Mouse (Mus musculus) midbrain, embryonic 11.5 days (tissue): ENCODE measurements around the gene Defb25. TPM values are rescaled to one million over a fixed set of nuclear protein-coding genes. Genes with fewer than 3 reads are reported as not detected.
A peak's percentile ranks its signal among the peaks of the same experiment; 100 is the strongest.

ENCODE experiments used
- ATAC-seq: fragments of 200-750 bp; cut with Nextera tagmentation; 2 replicates; pipeline ENCODE4 v1.8.0; 2017; ENCODE audit warnings: moderate TSS enrichment, moderate library complexity; ENCODE audit not compliant: low FRiP score
- DNase-seq: peaks from one replicate; pipeline ENCODE4 v3.0.0; 2015; ENCODE audit warnings: low spot score; ENCODE audit errors: missing footprints
- H3K27ac ChIP-seq: fragments of 300-500 bp; sonication (generic); 2 replicates; pipeline ENCODE4 v1.5.1; 2014; ENCODE audit warnings: low read depth, low read length
- H3K27me3 ChIP-seq: fragments of 300-500 bp; sonication (generic); 2 replicates; pipeline ENCODE4 v1.6.1; 2014; ENCODE audit warnings: mild to moderate bottlenecking, low read length, moderate library complexity, mixed read lengths; ENCODE audit not compliant: control insufficient read depth, insufficient read depth
- H3K36me3 ChIP-seq: fragments of 300-500 bp; sonication (generic); 2 replicates; pipeline ENCODE4 v1.6.1; 2014; ENCODE audit warnings: mild to moderate bottlenecking, low read length, moderate library complexity, mixed read lengths; ENCODE audit not compliant: control insufficient read depth, insufficient read depth
- H3K4me1 ChIP-seq: fragments of 300-500 bp; sonication (generic); 2 replicates; pipeline ENCODE4 v1.6.1; 2014; ENCODE audit warnings: low read length; ENCODE audit not compliant: control insufficient read depth, insufficient read depth
- H3K4me2 ChIP-seq: fragments of 300-500 bp; sonication (generic); 2 replicates; pipeline ENCODE4 v1.6.1; 2014; ENCODE audit warnings: mild to moderate bottlenecking, moderate library complexity
- H3K4me3 ChIP-seq: fragments of 300-500 bp; sonication (generic); 2 replicates; pipeline ENCODE4 v1.5.1; 2014; ENCODE audit warnings: low read depth, low read length
- H3K9ac ChIP-seq: fragments of 300-500 bp; sonication (generic); 2 replicates; pipeline ENCODE4 v1.6.1; 2014; ENCODE audit warnings: low read length
- H3K9me3 ChIP-seq: fragments of 300-500 bp; sonication (generic); 2 replicates; pipeline ENCODE4 v1.6.1; 2016; ENCODE audit warnings: low read length; ENCODE audit not compliant: control insufficient read depth
- WGBS: fragments of 180-500 bp; shearing (Covaris S2); extraction: QIAGEN DNeasy Blood & Tissue Kit; methylation state at CpG from one replicate; pipeline ENCODE4 v1.1.7; 2014; 5-methylcytosine and 5-hydroxymethylcytosine counted together
- polyA plus RNA-seq: library from polyadenylated mRNA; unstranded; fragments of >200 nt; fragmentation: Nextera tagmentation; extraction: Ambion mirVana; gene quantifications from 2 replicates; pipeline ENCODE4 v1.2.1, GENCODE M21; 2014

The Defb25 gene
- polyA plus RNA-seq, 1 experiment from 2014 or later: not detected

DNA sequence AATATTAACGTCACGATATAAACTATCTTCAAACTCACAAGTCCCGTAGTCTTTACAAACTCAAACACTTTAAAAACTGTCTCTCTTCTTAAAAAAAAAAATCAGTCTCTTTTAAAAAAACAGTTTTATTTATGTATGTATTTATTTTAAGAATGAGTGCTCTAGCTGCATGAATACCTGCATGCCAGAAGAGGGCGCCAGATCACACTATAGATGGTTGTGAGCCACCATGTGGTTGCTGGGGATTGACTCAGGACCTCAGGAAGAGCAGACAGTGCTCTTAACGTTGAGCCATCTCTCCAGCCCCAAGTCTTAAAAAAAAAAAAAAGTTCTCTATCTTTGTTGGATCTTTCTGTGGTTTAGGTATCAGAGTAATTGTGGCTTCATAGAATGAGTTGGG lies 5.5 kb downstream of the Defb25 start:
- DNase-seq (no peak), ATAC-seq (no peak)
- no peaks in the 10 kb centered on the region for H3K27me3 ChIP-seq
- no peaks in the 10 kb centered on the region for H3K9me3 ChIP-seq
- 54% methylated on average over 5 of the region's 5 CpGs for WGBS
- no peak overlapping the region for H3K4me2 ChIP-seq
- H3K9ac ChIP-seq: no peak overlapping the region
- H3K4me1 ChIP-seq: no peaks in the 10 kb centered on the region
- no peaks in the 10 kb centered on the region for H3K36me3 ChIP-seq
- no peak overlapping the region for H3K4me3 ChIP-seq
- H3K27ac ChIP-seq: no peak overlapping the region

DNA sequence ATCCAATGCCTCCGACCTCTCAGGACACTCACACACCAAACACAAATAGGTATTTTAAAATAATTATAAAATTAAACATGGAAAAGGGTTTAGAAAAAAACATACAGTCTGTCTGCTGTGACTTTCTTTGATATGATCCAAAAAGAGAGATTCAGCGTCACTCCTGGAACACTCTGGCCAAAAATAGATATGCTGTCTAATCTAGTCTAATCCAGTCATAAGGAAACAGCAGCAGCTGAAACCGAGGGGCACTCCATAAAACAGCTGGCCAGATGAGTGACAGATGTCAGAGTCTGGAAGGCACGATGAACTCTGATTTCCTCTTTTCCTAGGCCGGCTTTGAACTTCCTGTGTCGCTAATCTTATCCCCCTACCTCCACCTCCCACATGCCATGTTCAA lies 6.4 kb downstream of the Defb25 start:
- no peak overlapping the region for H3K27ac ChIP-seq
- no peaks in the 10 kb centered on the region for H3K36me3 ChIP-seq
- WGBS: 85% methylated on average over 6 of the region's 6 CpGs
- no peak for ATAC-seq
- no peak overlapping the region for H3K4me2 ChIP-seq
- DNase-seq: no peak
- no peak overlapping the region for H3K9ac ChIP-seq
- H3K4me3 ChIP-seq: no peak overlapping the region
- H3K9me3 ChIP-seq: no peaks in the 10 kb centered on the region
- H3K27me3 ChIP-seq: no peaks in the 10 kb centered on the region
- H3K4me1 ChIP-seq: no peaks in the 10 kb centered on the region

DNA sequence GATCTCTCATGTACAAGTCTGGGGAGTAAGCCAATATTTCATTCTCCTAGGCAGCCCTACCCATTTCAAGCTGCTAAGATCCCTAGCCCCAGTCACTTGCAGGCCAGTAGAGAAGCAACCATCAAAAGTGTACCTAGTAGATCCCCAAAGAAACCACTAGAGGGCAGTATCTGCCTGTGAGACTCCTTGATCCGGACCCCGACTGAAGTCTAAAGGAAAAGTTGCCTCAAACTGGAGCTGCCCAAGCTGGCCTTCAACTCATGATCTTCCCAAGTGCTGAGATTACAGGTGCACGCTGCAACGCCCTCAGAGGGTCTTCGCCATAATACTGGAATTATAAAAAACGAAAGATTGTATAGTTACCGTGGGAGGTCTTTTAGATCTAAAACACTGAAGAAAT lies 7.3 kb downstream of the Defb25 start:
- ATAC-seq (peak; percentile 64; the same call in 1 of the 2 replicates), DNase-seq (peak; percentile 97)
- 12% methylated on average over 7 of the region's 7 CpGs for WGBS
- Histone ChIP-seq H3K4me1 (no peaks in the 10 kb centered on the region), H3K27ac (no peak overlapping the region), H3K36me3 (no peaks in the 10 kb centered on the region), H3K9me3 (no peaks in the 10 kb centered on the region), H3K27me3 (no peaks in the 10 kb centered on the region), H3K4me3 (no peak overlapping the region), H3K9ac (no peak overlapping the region), H3K4me2 (no peak overlapping the region)

DNA sequence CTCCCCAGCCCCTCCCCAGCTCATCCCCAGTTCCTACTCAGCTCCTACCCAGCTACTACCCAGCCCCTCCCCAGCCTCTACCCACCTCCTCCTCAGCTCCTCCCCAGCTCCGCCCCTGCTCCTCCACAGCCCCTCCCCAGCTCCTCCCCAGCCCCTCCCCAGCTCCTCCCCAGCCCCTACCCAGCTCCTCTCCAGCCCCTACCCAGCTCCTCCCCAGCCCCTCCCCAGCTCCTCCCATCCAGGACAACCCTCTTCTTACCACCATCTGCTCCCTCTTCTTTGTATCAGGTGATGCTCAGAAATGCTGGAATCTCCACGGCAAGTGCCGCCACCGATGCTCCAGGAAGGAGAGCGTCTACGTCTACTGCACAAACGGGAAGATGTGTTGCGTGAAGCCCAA lies 10.7 kb downstream of the Defb25 start:
- Histone ChIP-seq H3K9ac (no peak overlapping the region), H3K36me3 (no peaks in the 10 kb centered on the region), H3K4me2 (no peak overlapping the region), H3K27ac (no peak overlapping the region), H3K4me3 (no peak overlapping the region), H3K9me3 (no peaks in the 10 kb centered on the region), H3K4me1 (no peaks in the 10 kb centered on the region), H3K27me3 (no peaks in the 10 kb centered on the region)
- DNase-seq (no peak), ATAC-seq (no peak)
- 33% methylated on average over 7 of the region's 8 CpGs for WGBS

DNA sequence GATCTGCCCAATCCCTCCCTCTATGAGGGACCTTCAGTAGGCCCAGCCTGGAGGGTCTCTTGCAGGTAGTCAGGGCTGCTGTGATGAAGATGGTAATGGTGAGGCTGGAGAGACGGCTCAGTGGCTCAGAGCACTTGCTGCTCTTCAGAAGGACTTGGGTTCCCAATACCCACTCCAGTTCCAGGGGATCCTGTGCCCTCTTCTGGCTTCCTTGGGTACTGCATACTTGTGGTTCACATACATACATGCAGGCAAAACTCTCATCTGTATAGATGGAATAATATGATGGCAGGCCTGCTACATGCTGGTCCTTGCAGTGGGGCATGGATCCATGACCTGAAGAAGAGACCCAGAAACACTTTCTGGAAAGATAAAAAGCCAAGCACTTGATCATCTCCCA lies 14.1 kb downstream of the Defb25 start:
- Histone ChIP-seq H3K4me3 (no peak overlapping the region), H3K36me3 (no peaks in the 10 kb centered on the region), H3K27ac (no peak overlapping the region), H3K4me2 (no peak overlapping the region), H3K4me1 (no peaks in the 10 kb centered on the region), H3K9ac (no peak overlapping the region), H3K27me3 (no peaks in the 10 kb centered on the region), H3K9me3 (no peaks in the 10 kb centered on the region)
- ATAC-seq: no peak
- DNase-seq: peak; percentile 72
- WGBS: 89% methylated on average over 1 of the region's 1 CpGs

DNA sequence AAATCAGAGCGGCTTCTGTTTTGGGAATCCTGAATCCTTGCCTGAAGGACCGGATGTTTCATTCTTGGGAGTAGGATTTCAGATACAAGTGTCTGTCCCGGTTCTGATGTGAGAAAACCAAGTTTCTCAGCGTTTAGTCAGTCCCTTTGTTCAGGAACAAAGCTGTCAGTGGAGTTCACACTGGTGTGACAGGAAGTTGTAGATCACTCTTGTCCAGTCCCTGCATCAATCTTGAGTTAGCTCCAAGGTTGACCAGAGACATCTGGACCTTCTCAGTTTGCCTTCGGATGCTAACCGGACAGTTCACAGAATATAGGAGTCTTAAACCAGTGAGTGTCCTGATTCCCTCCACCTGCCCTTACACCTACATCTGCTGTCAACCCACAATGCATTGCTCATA lies 15.1 kb downstream of the Defb25 start:
- Histone ChIP-seq H3K27ac (no peak overlapping the region), H3K4me1 (no peaks in the 10 kb centered on the region), H3K9me3 (no peaks in the 10 kb centered on the region), H3K4me3 (no peak overlapping the region), H3K27me3 (no peaks in the 10 kb centered on the region), H3K36me3 (no peaks in the 10 kb centered on the region), H3K4me2 (no peak overlapping the region), H3K9ac (no peak overlapping the region)
- DNase-seq (no peak), ATAC-seq (no peak)
- 84% methylated on average over 6 of the region's 6 CpGs for WGBS

DNA sequence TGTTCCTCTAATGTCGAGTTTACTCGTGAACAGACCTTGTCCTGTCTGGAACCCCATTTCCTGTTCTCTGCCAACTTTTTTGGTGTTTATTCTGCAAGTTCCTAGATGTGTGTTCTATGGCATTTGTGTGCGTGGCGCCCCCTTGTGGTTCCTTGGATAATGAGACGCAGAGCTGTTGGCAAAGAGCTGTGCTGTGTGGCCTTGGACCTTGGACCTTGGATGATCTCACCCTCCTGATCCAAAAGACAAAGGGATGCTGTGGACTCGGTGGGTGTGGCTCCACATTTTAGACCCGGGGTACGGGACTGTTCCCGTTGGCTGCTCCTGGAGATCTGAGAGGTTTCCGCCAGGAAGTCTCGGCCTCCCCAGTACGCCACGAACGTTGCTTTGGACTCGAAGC lies 18.8 kb downstream of the Defb25 start, which contains the start of gene Defb36:
Defb36 (plus strand) TSS at position 271 of the 400 bp plus-strand sequence.
- ATAC-seq (no peak), DNase-seq (peak; percentile 76)
- Histone ChIP-seq H3K4me2 (no peak within 1 kb of the TSS), H3K9me3 (no peaks in the 10 kb centered on the region), H3K4me3 (no peak within 1 kb of the TSS), H3K27me3 (no peaks in the 10 kb centered on the region), H3K9ac (no peak within 1 kb of the TSS), H3K36me3 (no peaks in the 10 kb centered on the region), H3K27ac (no peak within 1 kb of the TSS), H3K4me1 (no peaks in the 10 kb centered on the region)
- WGBS: 84% methylated on average over 15 of the region's 15 CpGs

DNA sequence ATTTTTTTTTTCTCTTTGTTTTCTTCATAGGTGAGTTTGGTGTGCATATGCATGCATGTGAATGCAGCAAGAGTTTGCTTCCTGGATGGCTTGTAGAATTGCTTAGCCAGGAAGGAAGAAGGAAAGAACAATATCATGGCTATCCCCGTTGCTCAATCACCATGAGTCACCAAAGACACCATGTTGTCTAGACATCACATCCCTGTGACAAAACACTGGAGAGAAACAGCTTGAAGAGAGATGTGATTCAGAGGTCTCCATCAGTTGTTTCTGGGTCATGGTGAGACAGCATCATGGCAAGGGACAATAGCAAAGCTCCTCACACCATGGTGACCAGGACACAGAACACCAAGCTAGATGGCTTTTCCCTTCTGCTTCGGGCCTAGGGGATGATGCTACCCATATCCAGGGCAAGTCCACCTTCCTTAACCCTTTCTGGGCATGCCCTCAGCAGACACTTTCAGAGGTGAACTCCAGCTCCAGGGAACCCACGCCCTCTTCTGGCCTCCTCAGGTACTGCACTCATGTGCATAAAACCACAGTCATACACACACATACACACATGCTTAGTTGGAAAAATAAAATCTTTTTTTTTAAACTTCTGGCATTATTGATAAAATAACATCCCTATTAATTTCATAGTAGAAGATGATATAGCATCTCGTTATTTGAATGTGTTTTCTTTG lies 21.4 kb downstream of the Defb25 start:
- H3K4me3 ChIP-seq: no peak overlapping the region
- ATAC-seq (no peak), DNase-seq (peak; percentile 21)
- no peak overlapping the region for H3K4me2 ChIP-seq
- H3K36me3 ChIP-seq: no peaks in the 10 kb centered on the region
- no peaks in the 10 kb centered on the region for H3K9me3 ChIP-seq
- H3K27ac ChIP-seq: no peak overlapping the region
- no peaks in the 10 kb centered on the region for H3K4me1 ChIP-seq
- WGBS: 79% methylated on average over 4 of the region's 4 CpGs
- no peak overlapping the region for H3K9ac ChIP-seq
- no peaks in the 10 kb centered on the region for H3K27me3 ChIP-seq

DNA sequence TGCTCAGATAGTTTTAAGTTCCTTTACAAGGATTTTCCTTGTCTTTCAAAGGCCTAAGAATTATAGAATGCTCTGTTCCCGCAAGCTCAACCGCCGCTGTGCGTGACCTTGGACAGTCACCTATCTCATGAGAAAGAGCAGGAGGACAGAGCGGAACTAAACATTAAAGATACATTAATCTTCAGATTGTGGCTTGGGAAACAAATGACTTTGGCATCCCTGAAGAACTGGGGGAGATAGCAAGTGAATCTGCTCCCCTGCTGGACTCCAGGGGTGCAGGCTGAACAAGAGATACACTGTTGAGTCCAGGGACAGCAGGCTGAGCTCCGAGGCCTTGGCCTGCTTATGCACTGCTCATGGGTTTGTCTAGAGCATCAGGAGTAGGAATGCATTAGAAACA lies 22.8 kb downstream of the Defb25 start:
- Histone ChIP-seq H3K27ac (no peak overlapping the region), H3K4me3 (no peak overlapping the region), H3K4me1 (no peaks in the 10 kb centered on the region), H3K9ac (no peak overlapping the region), H3K4me2 (no peak overlapping the region), H3K36me3 (no peaks in the 10 kb centered on the region), H3K27me3 (no peaks in the 10 kb centered on the region), H3K9me3 (no peaks in the 10 kb centered on the region)
- 87% methylated on average over 6 of the region's 6 CpGs for WGBS
- ATAC-seq: no peak
- DNase-seq: no peak
